Mouse (Mus musculus) liver, embryonic 15.5 days (tissue): ENCODE measurements at regions not wholly inside any gene's neighbourhood (a gene's known extent, or its start where the extent isn't known, plus 50 kb on each side); places are given as distances from the start of the nearest gene placed in this dataset.
"Not testable (repeated sequence)": the region's sequence is repeated elsewhere in the genome, so short reads cannot be mapped to it uniquely, and the experiment has no call there.

ENCODE experiments used
- ATAC-seq: fragments of 200-750 bp; cut with Nextera tagmentation; 2 replicates; pipeline ENCODE4 v1.8.0; 2017; ENCODE audit warnings: moderate number of reproducible peaks, mild to moderate bottlenecking, moderate library complexity; ENCODE audit not compliant: insufficient read depth
- H3K27ac ChIP-seq: fragments of 300-500 bp; sonication (generic); replicated peaks from 2 replicates; pipeline ENCODE4 v1.5.1; 2015; ENCODE audit warnings: mild to moderate bottlenecking, inconsistent platforms
- H3K27me3 ChIP-seq: fragments of 300-500 bp; sonication (generic); 2 replicates; pipeline ENCODE4 v1.6.1; 2015; ENCODE audit warnings: mild to moderate bottlenecking, inconsistent platforms
- H3K36me3 ChIP-seq: fragments of 300-500 bp; sonication (generic); replicated peaks from 2 replicates; pipeline ENCODE4 v1.6.1; 2015; ENCODE audit warnings: moderate library complexity, mild to moderate bottlenecking, inconsistent platforms
- H3K4me1 ChIP-seq: fragments of 300-500 bp; sonication (generic); replicated peaks from 2 replicates; pipeline ENCODE4 v1.6.1; 2015; ENCODE audit warnings: inconsistent platforms
- H3K4me2 ChIP-seq: fragments of 300-500 bp; sonication (generic); 2 replicates; pipeline ENCODE4 v1.6.1; 2015; ENCODE audit warnings: moderate library complexity, mild to moderate bottlenecking, inconsistent platforms
- H3K4me3 ChIP-seq: fragments of 300-500 bp; sonication (generic); replicated peaks from 2 replicates; pipeline ENCODE4 v1.5.1; 2015; ENCODE audit warnings: mild to moderate bottlenecking, inconsistent platforms
- H3K9ac ChIP-seq: fragments of 300-500 bp; sonication (generic); 2 replicates; pipeline ENCODE4 v1.6.1; 2015; ENCODE audit warnings: moderate library complexity, mild to moderate bottlenecking, inconsistent platforms
- H3K9me3 ChIP-seq: fragments of 300-500 bp; sonication (generic); replicated peaks from 2 replicates; pipeline ENCODE4 v1.6.1; 2016; ENCODE audit warnings: inconsistent platforms
- WGBS: fragments of 180-500 bp; shearing (Covaris S2); methylation state at CpG from one replicate; pipeline ENCODE4 v1.1.7; 2015; ENCODE audit warnings: mixed read lengths; ENCODE audit not compliant: insufficient replicate concordance; 5-methylcytosine and 5-hydroxymethylcytosine counted together

GRCm38 (mm10) chr10:91440051-91440450 lies 258.9 kb upstream of the Tmpo start:
- 57% methylated on average over 3 of the region's 3 CpGs for WGBS
- no peaks in the 10 kb centered on the region for H3K27me3 ChIP-seq
- no peak overlapping the region for H3K4me2 ChIP-seq
- H3K36me3 ChIP-seq, result no peaks in the 10 kb centered on the region
- ATAC-seq, result no peak
- H3K4me3 ChIP-seq, result no peak overlapping the region
- no peak overlapping the region for H3K9ac ChIP-seq
- H3K9me3 ChIP-seq, result no peaks in the 10 kb centered on the region
- no peak overlapping the region for H3K27ac ChIP-seq
- no peaks in the 10 kb centered on the region for H3K4me1 ChIP-seq

- H3K9me3 ChIP-seq, result no peaks in the 10 kb centered on the region
- no peak overlapping the region for H3K27ac ChIP-seq
- no peak for ATAC-seq
- no peaks in the 10 kb centered on the region for H3K27me3 ChIP-seq
- no peaks in the 10 kb centered on the region for H3K4me1 ChIP-seq
- WGBS, result 68% methylated on average over 5 of the region's 5 CpGs
- H3K4me2 ChIP-seq, result no peak overlapping the region
- H3K4me3 ChIP-seq, result no peak overlapping the region
- no peaks in the 10 kb centered on the region for H3K36me3 ChIP-seq
- H3K9ac ChIP-seq, result no peak overlapping the region
Measured at GRCm38 (mm10) chr10:91437917-91438316, 256.8 kb upstream of the Tmpo start.

- no peak for ATAC-seq
- H3K4me2 ChIP-seq, result no peak overlapping the region
- no peak overlapping the region for H3K4me3 ChIP-seq
- no peaks in the 10 kb centered on the region for H3K9me3 ChIP-seq
- WGBS, result 55% methylated on average over 9 of the region's 9 CpGs
- H3K4me1 ChIP-seq, result no peaks in the 10 kb centered on the region
- H3K27ac ChIP-seq, result no peak overlapping the region
- H3K36me3 ChIP-seq, result no peaks in the 10 kb centered on the region
- no peak overlapping the region for H3K9ac ChIP-seq
- no peaks in the 10 kb centered on the region for H3K27me3 ChIP-seq
Measured at GRCm38 (mm10) chr10:91436091-91436569, 255.0 kb upstream of the Tmpo start.

- Histone ChIP-seq H3K9me3 (no peaks in the 10 kb centered on the region), H3K4me1 (no peaks in the 10 kb centered on the region), H3K27me3 (no peaks in the 10 kb centered on the region), H3K9ac (no peak overlapping the region), H3K36me3 (no peaks in the 10 kb centered on the region), H3K27ac (no peak overlapping the region), H3K4me2 (no peak overlapping the region), H3K4me3 (no peak overlapping the region)
- WGBS, result 43% methylated on average over 5 of the region's 5 CpGs
- ATAC-seq, result no peak
Measured at GRCm38 (mm10) chr10:91430281-91430680, 249.2 kb upstream of the Tmpo start.

GRCm38 (mm10) chr10:91426584-91426983 lies 245.5 kb upstream of the Tmpo start:
- H3K4me1 ChIP-seq, result no peaks in the 10 kb centered on the region
- no peaks in the 10 kb centered on the region for H3K9me3 ChIP-seq
- H3K4me3 ChIP-seq, result no peak overlapping the region
- no peak overlapping the region for H3K27ac ChIP-seq
- H3K4me2 ChIP-seq, result no peak overlapping the region
- 49% methylated on average over 3 of the region's 3 CpGs for WGBS
- no peaks in the 10 kb centered on the region for H3K36me3 ChIP-seq
- no peak overlapping the region for H3K9ac ChIP-seq
- no peak for ATAC-seq
- no peaks in the 10 kb centered on the region for H3K27me3 ChIP-seq

GRCm38 (mm10) chr10:91425625-91426385 lies 244.7 kb upstream of the Tmpo start:
- ATAC-seq, result not testable (repeated sequence)

GRCm38 (mm10) chr10:91424786-91425185 lies 243.7 kb upstream of the Tmpo start:
- Histone ChIP-seq H3K36me3 (no peaks in the 10 kb centered on the region), H3K9ac (no peak overlapping the region), H3K4me2 (no peak overlapping the region), H3K27me3 (no peaks in the 10 kb centered on the region), H3K4me3 (no peak overlapping the region), H3K27ac (no peak overlapping the region), H3K9me3 (no peaks in the 10 kb centered on the region), H3K4me1 (no peaks in the 10 kb centered on the region)
- ATAC-seq, result no peak
- WGBS, result 45% methylated on average over 5 of the region's 5 CpGs

More at GRCm38 (mm10) chr10:91425625-91426385, 244.7 kb upstream of the Tmpo start:
- H3K27me3 ChIP-seq, H3K4me2 ChIP-seq, H3K36me3 ChIP-seq, H3K9ac ChIP-seq, H3K9me3 ChIP-seq, H3K4me3 ChIP-seq, H3K27ac ChIP-seq, H3K4me1 ChIP-seq: not testable (repeated sequence)
- 57% methylated on average over 7 of the region's 7 CpGs for WGBS

GRCm38 (mm10) chr10:91387255-91387654 lies 206.1 kb upstream of the Tmpo start:
- WGBS, result 53% methylated on average over 3 of the region's 3 CpGs
- H3K9ac ChIP-seq, result no peak overlapping the region
- no peaks in the 10 kb centered on the region for H3K36me3 ChIP-seq
- no peaks in the 10 kb centered on the region for H3K9me3 ChIP-seq
- H3K27me3 ChIP-seq, result no peaks in the 10 kb centered on the region
- no peak overlapping the region for H3K4me2 ChIP-seq
- H3K27ac ChIP-seq, result no peak overlapping the region
- H3K4me3 ChIP-seq, result no peak overlapping the region
- no peak for ATAC-seq
- H3K4me1 ChIP-seq, result no peaks in the 10 kb centered on the region

GRCm38 (mm10) chr10:91384372-91384771 lies 203.3 kb upstream of the Tmpo start:
- no peak overlapping the region for H3K9ac ChIP-seq
- H3K4me3 ChIP-seq, result no peak overlapping the region
- H3K9me3 ChIP-seq, result no peaks in the 10 kb centered on the region
- WGBS, result 43% methylated on average over 2 of the region's 2 CpGs
- no peaks in the 10 kb centered on the region for H3K27me3 ChIP-seq
- H3K27ac ChIP-seq, result no peak overlapping the region
- H3K4me1 ChIP-seq, result no peaks in the 10 kb centered on the region
- no peak overlapping the region for H3K4me2 ChIP-seq
- no peak for ATAC-seq
- H3K36me3 ChIP-seq, result no peaks in the 10 kb centered on the region

- Histone ChIP-seq H3K4me2 (no peak overlapping the region), H3K9me3 (no peaks in the 10 kb centered on the region), H3K4me3 (no peak overlapping the region), H3K36me3 (no peaks in the 10 kb centered on the region), H3K27me3 (no peaks in the 10 kb centered on the region), H3K4me1 (no peaks in the 10 kb centered on the region), H3K9ac (no peak overlapping the region), H3K27ac (no peak overlapping the region)
- WGBS, result 68% methylated on average over 3 of the region's 3 CpGs
- no peak for ATAC-seq
Measured at GRCm38 (mm10) chr10:91376683-91377082, 195.6 kb upstream of the Tmpo start.

- Histone ChIP-seq H3K4me1 (no peaks in the 10 kb centered on the region), H3K27me3 (no peaks in the 10 kb centered on the region), H3K27ac (no peak overlapping the region), H3K36me3 (no peaks in the 10 kb centered on the region), H3K9ac (no peak overlapping the region), H3K4me3 (no peak overlapping the region), H3K4me2 (no peak overlapping the region), H3K9me3 (no peaks in the 10 kb centered on the region)
- no peak for ATAC-seq
- 38% methylated on average over 1 of the region's 1 CpGs for WGBS
Measured at GRCm38 (mm10) chr10:91367488-91367887, 186.4 kb upstream of the Tmpo start.

- H3K27ac ChIP-seq, result no peak overlapping the region
- H3K36me3 ChIP-seq, result no peaks in the 10 kb centered on the region
- no peaks in the 10 kb centered on the region for H3K27me3 ChIP-seq
- H3K9me3 ChIP-seq, result no peaks in the 10 kb centered on the region
- no peak for ATAC-seq
- H3K9ac ChIP-seq, result no peak overlapping the region
- no peak overlapping the region for H3K4me2 ChIP-seq
- 50% methylated on average over 3 of the region's 3 CpGs for WGBS
- no peaks in the 10 kb centered on the region for H3K4me1 ChIP-seq
- no peak overlapping the region for H3K4me3 ChIP-seq
Measured at GRCm38 (mm10) chr10:91362587-91362986, 181.5 kb upstream of the Tmpo start.
